Mouse (Mus musculus) MEL (cell line): ENCODE measurements at regions not wholly inside any gene's neighbourhood (a gene's known extent, or its start where the extent isn't known, plus 50 kb on each side); places are given as distances from the start of the nearest gene placed in this dataset.

Source experiments
- CTCF ChIP-seq, 3 experiments: IDR thresholded peaks in 2 of 3; conservative IDR thresholded peaks in 1 of 3; 2 replicates each; pipeline ENCODE4 v1.5.1; 2011 to 2012; ENCODE audit warnings: low read length in 3 of 3, low read depth in 2 of 3, mild to moderate bottlenecking in 2 of 3, improper control_type of control experiment in 1 of 3, inconsistent platforms in 1 of 3, mixed read lengths in 1 of 3, moderate library complexity in 1 of 3; ENCODE audit not compliant: control insufficient read depth in 1 of 3, insufficient read depth in 1 of 3, poor library complexity in 1 of 3, severe bottlenecking in 1 of 3
- EP300 ChIP-seq, 2 experiments: IDR thresholded peaks; 2 replicates each; pipeline ENCODE4 v1.6.1; 2011; ENCODE audit warnings: improper control_type of control experiment in 2 of 2, low read length in 2 of 2, low read depth in 1 of 2, mild to moderate bottlenecking in 1 of 2
- HCFC1 ChIP-seq: IDR thresholded peaks from 2 replicates; pipeline ENCODE4 v1.6.1; 2012; ENCODE audit warnings: low read depth, mild to moderate bottlenecking, inconsistent platforms, low read length, improper control_type of control experiment, moderate library complexity
- NRF1 ChIP-seq: IDR thresholded peaks from 2 replicates; pipeline ENCODE4 v1.6.1; 2014; ENCODE audit warnings: low read depth, mild to moderate bottlenecking, inconsistent platforms, low read length, improper control_type of control experiment, moderate library complexity; ENCODE audit not compliant: poor library complexity, insufficient read depth, severe bottlenecking
- POLR2A ChIP-seq, 2 experiments: IDR thresholded peaks; 2 replicates each; pipeline ENCODE4 v1.6.1; 2011 to 2012; ENCODE audit warnings: low read length in 2 of 2, mild to moderate bottlenecking in 2 of 2, control low read depth in 1 of 2, improper control_type of control experiment in 1 of 2, low read depth in 1 of 2, moderate library complexity in 1 of 2; ENCODE audit not compliant: control insufficient read depth in 1 of 2, insufficient read depth in 1 of 2, poor library complexity in 1 of 2
- RAD21 ChIP-seq: IDR thresholded peaks from 2 replicates; pipeline ENCODE4 v1.6.1; 2011; ENCODE audit warnings: mild to moderate bottlenecking, low read depth, low read length, improper control_type of control experiment
- SMC3 ChIP-seq: IDR thresholded peaks from 2 replicates; pipeline ENCODE4 v1.6.1; 2011; ENCODE audit warnings: low read depth, low read length, improper control_type of control experiment
- UBTF ChIP-seq: IDR thresholded peaks from 2 replicates; pipeline ENCODE4 v1.6.1; 2012; ENCODE audit warnings: low read depth, mild to moderate bottlenecking, inconsistent platforms, low read length, improper control_type of control experiment, moderate library complexity, borderline replicate concordance; ENCODE audit not compliant: insufficient read depth
- ZNF384 ChIP-seq: IDR thresholded peaks from 2 replicates; pipeline ENCODE4 v1.6.1; 2012; ENCODE audit warnings: low read depth, mild to moderate bottlenecking, inconsistent platforms, low read length, improper control_type of control experiment

DNA sequence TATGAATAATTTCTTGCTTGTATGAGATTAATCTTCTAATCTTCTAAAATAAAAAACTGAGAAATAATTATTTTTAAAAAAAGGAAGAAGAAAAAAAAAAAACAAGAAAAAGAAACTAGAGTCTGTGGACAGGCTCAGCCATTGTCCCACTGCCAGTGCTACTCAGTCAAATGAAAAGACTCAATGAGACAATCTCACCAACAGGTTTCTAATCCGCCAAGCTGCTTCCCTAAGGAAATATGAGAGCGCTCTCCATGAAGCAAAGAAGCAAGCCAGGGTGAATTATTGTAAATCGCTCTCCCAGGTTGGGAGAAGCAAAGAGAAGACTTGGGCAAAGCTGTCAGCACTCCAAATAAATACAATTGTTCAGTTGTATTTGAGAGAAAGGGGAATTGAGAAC is 396.3 kb downstream of the Galc start:
- TF ChIP-seq CTCF (IDR thresholded peaks at IDR 0.05 in 2 of 3, conservative IDR thresholded peaks at IDR 0.05 in 1 of 3; ENCODE audit: control insufficient read depth in 1 of 3, insufficient read depth in 1 of 3, low read depth in 2 of 3, low read length in 3 of 3, poor library complexity in 1 of 3, severe bottlenecking in 1 of 3) (no peak), POLR2A (IDR thresholded peaks at IDR 0.05; ENCODE audit: control insufficient read depth in 1 of 2, insufficient read depth in 1 of 2, low read depth in 1 of 2, low read length in 2 of 2, poor library complexity in 1 of 2) (no peak), ZNF384 (no peak), HCFC1 (no peak), EP300 (IDR thresholded peaks at IDR 0.05; ENCODE audit: low read depth in 1 of 2, low read length in 2 of 2) (no peak), SMC3 (no peak), UBTF (no peak), NRF1 (no peak), RAD21 (no peak)
